10 mouse cellular contexts compared by ENCODE assay signal in the genomic region with DNA sequence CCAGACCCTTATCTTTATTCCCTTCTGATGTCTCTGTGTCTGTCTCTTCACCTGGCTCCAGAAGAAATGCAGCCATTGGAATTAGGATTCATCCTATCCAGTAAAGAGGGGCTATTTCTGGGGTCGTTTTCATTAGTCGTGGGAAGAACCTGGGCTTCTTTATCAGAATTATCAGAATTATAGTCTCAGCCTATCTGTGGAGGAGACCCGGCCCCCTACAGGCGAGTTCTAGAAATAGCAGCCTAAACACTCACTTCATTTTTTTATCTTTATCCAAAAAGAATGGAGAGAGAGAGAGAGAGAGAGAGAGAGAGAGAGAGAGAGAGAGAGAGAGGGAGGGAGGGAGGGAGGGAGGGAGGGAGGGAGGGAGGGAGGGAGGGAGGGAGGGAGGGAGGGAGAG.
DNase-seq lines count a peak whose midpoint lies in the region; ATAC-seq and TF ChIP-seq lines count a peak whose summit lies in the region.
"Had no signal": no experiment of that assay in that cellular context is flagged by ENCODE, and none has a peak within 500 bp of the region (broad histone marks: within the 10 kb centered on the region; RNA-seq: fewer than 3 reads in every experiment).

No protein-coding gene starts in this region.

- peak; percentile 40 for TF ChIP-seq CTCF in E14TG2a.4 (conservative IDR thresholded peaks at IDR 0.05; ENCODE audit: low read length)

- 24% methylated on average over 4 of the region's 4 CpGs for WGBS in forebrain, embryonic 11.5 days
- WGBS in forebrain, embryonic 15.5 days: 23% methylated on average over 4 of the region's 4 CpGs
- 23% methylated on average over 4 of the region's 4 CpGs for WGBS in kidney, embryonic 15.5 days
- 24% methylated on average over 4 of the region's 4 CpGs for WGBS in embryonic facial prominence, embryonic 10.5 days

- no peak overlapping the region for H3K27ac ChIP-seq in forebrain, embryonic 11.5 days (ENCODE audit: low read depth, low read length)
- H3K27ac ChIP-seq in forebrain, embryonic 15.5 days (replicated peaks): no peak overlapping the region
- H3K27ac ChIP-seq in kidney, embryonic 15.5 days: no peak overlapping the region
- no peak overlapping the region for H3K27ac ChIP-seq in embryonic facial prominence, embryonic 10.5 days (replicated peaks)
- H3K27ac ChIP-seq: embryonic facial prominence, embryonic 15.5 days; limb, embryonic 12.5 days; lung, embryonic 15.5 days had no signal

- no peak overlapping the region for H3K4me2 ChIP-seq in forebrain, embryonic 11.5 days (ENCODE audit: low read depth, low read length, severe bottlenecking)
- no peak overlapping the region for H3K4me2 ChIP-seq in forebrain, embryonic 15.5 days (replicated peaks)
- H3K4me2 ChIP-seq in kidney, embryonic 15.5 days: no peak overlapping the region
- H3K4me2 ChIP-seq: embryonic facial prominence, embryonic 15.5 days; limb, embryonic 12.5 days; lung, embryonic 15.5 days had no signal

- peak; percentile 18; the same call in 1 of the 2 replicates for ATAC-seq in forebrain, embryonic 11.5 days (replicated peaks; ENCODE audit: low FRiP score)
- no peak for ATAC-seq in forebrain, embryonic 15.5 days (replicated peaks)
- no peak for ATAC-seq in kidney, embryonic 15.5 days (replicated peaks; ENCODE audit: low FRiP score)

- H3K9ac ChIP-seq in forebrain, embryonic 11.5 days (ENCODE audit: low read length): no peak overlapping the region
- no peak overlapping the region for H3K9ac ChIP-seq in forebrain, embryonic 15.5 days (replicated peaks)
- H3K9ac ChIP-seq in kidney, embryonic 15.5 days: no peak overlapping the region
- H3K9ac ChIP-seq: embryonic facial prominence, embryonic 15.5 days; limb, embryonic 12.5 days; lung, embryonic 15.5 days had no signal

- H3K9me3 ChIP-seq in forebrain, embryonic 11.5 days (ENCODE audit: control insufficient read depth, low read length): no peaks in the 10 kb centered on the region
- no peaks in the 10 kb centered on the region for H3K9me3 ChIP-seq in forebrain, embryonic 15.5 days
- H3K9me3 ChIP-seq in kidney, embryonic 15.5 days (replicated peaks): no peaks in the 10 kb centered on the region
- peaks cover 5% of the 10 kb centered on the region for H3K9me3 ChIP-seq in E14TG2a.4 (ENCODE audit: low read length)
- no peaks in the 10 kb centered on the region for H3K9me3 ChIP-seq in embryonic facial prominence, embryonic 10.5 days
- H3K9me3 ChIP-seq: embryonic facial prominence, embryonic 15.5 days; limb, embryonic 12.5 days; lung, embryonic 15.5 days had no signal

- no peak for DNase-seq in forebrain, embryonic 11.5 days (ENCODE audit: low spot score)
- peak; percentile 13 to 19 for DNase-seq in kidney, postnatal 4 days
- peak; percentile 13 for DNase-seq in embryonic facial prominence, embryonic 10.5 days (ENCODE audit: low spot score)
- DNase-seq in natural killer cell, adult 2 months (ENCODE audit: low spot score in 2 of 2): no peak

- no peak overlapping the region for H3K4me3 ChIP-seq in forebrain, embryonic 11.5 days (ENCODE audit: low read depth, low read length)
- no peak overlapping the region for H3K4me3 ChIP-seq in forebrain, embryonic 15.5 days
- H3K4me3 ChIP-seq in kidney, embryonic 15.5 days (replicated peaks): no peak overlapping the region
- no peak overlapping the region for H3K4me3 ChIP-seq in E14TG2a.4 (replicated peaks; ENCODE audit: low read length)
- no peak overlapping the region for H3K4me3 ChIP-seq in embryonic facial prominence, embryonic 10.5 days
- H3K4me3 ChIP-seq: embryonic facial prominence, embryonic 15.5 days; limb, embryonic 12.5 days; lung, embryonic 15.5 days had no signal

- H3K27me3 ChIP-seq in forebrain, embryonic 11.5 days (ENCODE audit: control insufficient read depth, insufficient read depth, low read length): no peaks in the 10 kb centered on the region
- no peaks in the 10 kb centered on the region for H3K27me3 ChIP-seq in forebrain, embryonic 15.5 days
- H3K27me3 ChIP-seq in kidney, embryonic 15.5 days: no peaks in the 10 kb centered on the region
- no peaks in the 10 kb centered on the region for H3K27me3 ChIP-seq in E14TG2a.4 (ENCODE audit: insufficient read depth, low read length)
- no peaks in the 10 kb centered on the region for H3K27me3 ChIP-seq in embryonic facial prominence, embryonic 10.5 days (replicated peaks; ENCODE audit: low read depth, poor library complexity, severe bottlenecking)
- H3K27me3 ChIP-seq: embryonic facial prominence, embryonic 15.5 days; limb, embryonic 12.5 days; lung, embryonic 15.5 days had no signal

- H3K36me3 ChIP-seq in forebrain, embryonic 11.5 days (ENCODE audit: control insufficient read depth, insufficient read depth, low read length): no peaks in the 10 kb centered on the region
- H3K36me3 ChIP-seq in forebrain, embryonic 15.5 days: no peaks in the 10 kb centered on the region
- no peaks in the 10 kb centered on the region for H3K36me3 ChIP-seq in kidney, embryonic 15.5 days
- H3K36me3 ChIP-seq in E14TG2a.4 (ENCODE audit: insufficient read depth, low read length): no peaks in the 10 kb centered on the region
- H3K36me3 ChIP-seq in embryonic facial prominence, embryonic 10.5 days (replicated peaks): no peaks in the 10 kb centered on the region
- H3K36me3 ChIP-seq: embryonic facial prominence, embryonic 15.5 days; limb, embryonic 12.5 days; lung, embryonic 15.5 days had no signal

- H3K4me1 ChIP-seq in forebrain, embryonic 11.5 days (replicated peaks; ENCODE audit: control insufficient read depth, insufficient read depth, low read length): no peaks in the 10 kb centered on the region
- H3K4me1 ChIP-seq in forebrain, embryonic 15.5 days: no peaks in the 10 kb centered on the region
- no peaks in the 10 kb centered on the region for H3K4me1 ChIP-seq in kidney, embryonic 15.5 days
- peaks cover 10% of the 10 kb centered on the region; the same call in 1 of the 2 replicates for H3K4me1 ChIP-seq in E14TG2a.4 (replicated peaks; ENCODE audit: low read depth, low read length)
- H3K4me1 ChIP-seq in embryonic facial prominence, embryonic 10.5 days: no peaks in the 10 kb centered on the region
- H3K4me1 ChIP-seq: embryonic facial prominence, embryonic 15.5 days; limb, embryonic 12.5 days; lung, embryonic 15.5 days had no signal

Comparison
In these comparisons a context has a peak if more than half of its experiments do, and no peak if none do; other contexts are left out.
1. DNase-seq: peak in kidney, postnatal 4 days (2 of 2) and embryonic facial prominence, embryonic 10.5 days (single experiment); none in forebrain, embryonic 11.5 days (single experiment) and natural killer cell, adult 2 months (0 of 2).